Mouse (Mus musculus): ENCODE data around the gene Svep1. TPM values are rescaled to one million over a fixed set of nuclear protein-coding genes. Genes with fewer than 3 reads are reported as not detected.

Gene Svep1
- total RNA-seq, 1 experiment from 2014 or later = not detected

DNA sequence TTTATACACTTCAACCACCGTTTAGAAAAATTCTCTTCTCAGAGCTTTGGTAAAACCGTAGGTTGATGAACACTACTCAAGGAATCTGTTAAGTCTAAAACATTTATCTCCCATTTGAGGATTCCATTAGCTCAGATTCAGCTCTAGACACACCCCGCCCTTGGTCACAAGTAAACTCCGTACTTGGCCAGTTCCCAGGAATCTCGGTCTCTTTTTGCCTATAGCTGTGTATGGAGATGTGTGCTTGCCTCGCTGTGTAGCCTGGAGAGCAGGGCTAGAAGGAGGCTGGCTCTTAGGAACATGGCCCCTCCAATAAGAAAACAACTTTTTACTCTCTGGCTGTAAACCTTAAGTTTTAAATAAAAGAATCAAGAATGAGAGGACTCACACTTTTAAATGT lies 96.9 kb downstream of the Svep1 start:
- ATAC-seq (replicated peaks; ENCODE audit: insufficient number of reproducible peaks, low FRiP score, low TSS enrichment, poor library complexity, severe bottlenecking) = no peak

DNA sequence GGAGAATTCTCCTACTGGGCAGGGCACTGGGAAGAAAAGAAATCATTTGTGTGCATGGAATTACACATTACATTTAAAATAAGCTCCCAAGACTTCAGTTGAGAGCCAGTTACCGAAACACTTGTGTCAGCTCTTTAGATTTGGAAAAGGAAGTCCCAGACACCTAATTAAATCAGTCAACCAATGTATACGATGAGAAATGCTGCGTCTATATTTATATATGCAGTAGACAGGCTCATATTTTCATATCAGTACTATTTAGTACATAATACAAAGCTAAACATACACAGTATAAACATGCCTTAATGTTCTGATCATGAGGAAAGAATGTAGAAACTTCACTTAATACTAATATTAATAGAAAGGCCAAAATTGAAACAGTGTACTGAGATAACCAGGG lies 98.3 kb downstream of the Svep1 start:
- no peak for ATAC-seq (replicated peaks; ENCODE audit: insufficient number of reproducible peaks, low FRiP score, low TSS enrichment, poor library complexity, severe bottlenecking)

DNA sequence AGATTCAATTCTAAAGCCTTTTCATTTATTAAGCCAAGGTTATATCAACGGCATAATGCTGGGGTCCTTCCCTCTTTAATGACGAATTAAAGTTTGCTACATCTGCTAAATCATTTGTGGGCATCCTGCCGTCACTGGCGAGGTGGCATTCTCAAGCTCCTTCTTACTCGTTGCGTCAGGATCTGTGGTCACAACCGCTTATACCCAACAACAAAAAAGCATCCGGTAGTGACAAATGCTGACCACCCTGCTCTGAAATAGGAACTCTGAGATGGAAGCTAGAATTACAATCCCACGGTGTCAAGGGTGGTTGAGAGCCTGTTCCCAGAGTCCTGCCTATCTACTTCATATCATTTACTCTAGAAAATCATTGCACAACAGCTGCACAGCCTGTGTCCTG lies 108.9 kb downstream of the Svep1 start:
- no peak for ATAC-seq (replicated peaks; ENCODE audit: insufficient number of reproducible peaks, low FRiP score, low TSS enrichment, poor library complexity, severe bottlenecking)

DNA sequence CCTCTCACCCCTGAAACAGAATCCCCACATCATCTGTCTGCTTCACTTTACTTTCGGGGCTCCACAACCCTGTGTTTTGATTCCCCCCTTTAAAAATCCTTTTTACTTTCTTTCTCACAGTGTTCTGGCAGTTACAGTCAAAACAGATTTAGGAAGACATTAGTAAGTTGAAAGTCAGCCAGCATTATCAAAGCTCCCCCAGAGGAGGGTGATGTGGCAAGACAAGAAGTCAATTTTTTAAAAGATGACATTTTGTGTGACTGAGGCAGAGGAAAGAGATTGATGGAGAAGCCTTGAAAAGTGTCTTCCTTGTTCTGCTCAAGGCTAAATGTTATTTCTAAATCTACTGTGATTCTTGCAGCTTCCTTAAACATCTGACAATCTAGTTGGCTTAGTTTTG lies 119.9 kb downstream of the Svep1 start:
- ATAC-seq (replicated peaks; ENCODE audit: insufficient number of reproducible peaks, low FRiP score, low TSS enrichment, poor library complexity, severe bottlenecking) = no peak

DNA sequence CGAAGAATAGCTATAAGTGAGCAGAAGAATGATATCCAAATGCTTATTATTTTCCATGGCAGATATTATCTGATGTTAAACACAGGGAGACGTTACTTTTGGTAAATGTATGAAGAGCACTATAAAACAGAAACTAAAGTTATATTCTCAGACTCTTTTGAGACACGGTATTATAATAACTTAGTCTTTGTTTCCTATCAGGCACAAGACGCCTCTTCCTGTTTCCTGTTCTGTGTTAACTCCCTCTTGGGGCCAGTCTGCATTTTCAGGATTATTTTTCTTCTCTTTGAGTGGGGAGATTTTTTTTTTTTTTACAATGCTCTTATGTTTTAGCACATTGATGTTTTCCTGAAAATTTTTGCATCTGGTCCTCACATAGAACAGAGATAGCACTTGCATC lies 120.5 kb downstream of the Svep1 start:
- no peak for ATAC-seq (replicated peaks; ENCODE audit: insufficient number of reproducible peaks, low FRiP score, low TSS enrichment, poor library complexity, severe bottlenecking)

DNA sequence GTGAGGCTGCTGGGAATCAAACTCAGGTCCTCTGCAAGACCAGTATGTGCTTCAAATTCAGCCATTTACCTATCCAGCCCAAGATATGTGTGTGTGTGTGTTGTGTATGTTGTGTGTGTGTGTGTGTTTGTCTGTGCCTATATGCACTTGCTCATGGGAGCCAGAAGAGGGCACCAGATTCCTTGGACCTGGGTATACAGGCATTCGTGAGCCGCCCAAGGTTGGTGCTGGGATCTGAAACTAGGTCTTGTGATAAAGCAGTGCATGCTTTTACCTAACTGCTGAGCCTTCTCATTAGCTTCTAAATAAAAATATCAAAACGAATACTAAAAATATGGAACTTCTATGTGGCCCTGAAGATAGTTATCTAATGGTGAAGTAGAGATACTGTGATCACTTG lies 121.3 kb downstream of the Svep1 start:
- ATAC-seq (replicated peaks; ENCODE audit: insufficient number of reproducible peaks, low FRiP score, low TSS enrichment, poor library complexity, severe bottlenecking) = no peak

DNA sequence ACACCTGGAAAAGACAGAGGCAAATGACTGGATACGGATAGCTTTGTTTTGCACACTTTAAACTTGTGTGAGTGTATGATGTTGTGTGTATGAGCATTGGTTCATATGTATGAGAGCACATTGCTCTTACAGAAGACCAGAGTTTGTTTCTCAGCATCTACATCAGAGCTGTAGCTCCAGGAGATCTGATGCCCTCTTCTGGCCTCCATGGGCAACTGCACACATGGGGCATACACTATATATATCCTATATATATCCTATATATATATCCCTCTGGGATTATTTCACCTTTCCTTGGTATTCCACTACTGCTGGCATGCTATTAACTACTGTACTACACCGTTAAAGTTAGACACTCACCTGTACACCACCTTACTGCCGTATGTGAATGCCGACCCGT lies 122.5 kb downstream of the Svep1 start:
- ATAC-seq (replicated peaks; ENCODE audit: insufficient number of reproducible peaks, low FRiP score, low TSS enrichment, poor library complexity, severe bottlenecking) = no peak

DNA sequence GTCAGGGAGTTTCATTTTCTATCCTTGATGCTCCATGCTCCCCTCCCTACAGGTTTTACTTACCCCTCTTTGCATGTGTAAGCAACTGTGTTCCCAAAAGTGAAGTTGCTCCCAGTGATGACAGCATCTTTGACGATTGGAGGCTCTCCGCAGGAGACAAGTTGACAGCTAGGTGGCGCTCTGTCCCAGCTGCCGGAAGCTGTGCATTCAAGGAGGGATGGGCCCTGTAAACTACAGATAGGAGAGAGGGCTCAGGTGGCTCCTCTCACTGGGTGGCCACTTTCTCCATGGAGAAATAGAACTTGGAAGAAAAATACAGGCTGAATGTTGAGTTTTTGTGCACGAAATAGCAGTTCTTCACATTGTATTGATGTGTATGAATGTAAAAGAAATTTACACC lies 124.1 kb downstream of the Svep1 start:
- ATAC-seq (replicated peaks; ENCODE audit: insufficient number of reproducible peaks, low FRiP score, low TSS enrichment, poor library complexity, severe bottlenecking) = no peak

DNA sequence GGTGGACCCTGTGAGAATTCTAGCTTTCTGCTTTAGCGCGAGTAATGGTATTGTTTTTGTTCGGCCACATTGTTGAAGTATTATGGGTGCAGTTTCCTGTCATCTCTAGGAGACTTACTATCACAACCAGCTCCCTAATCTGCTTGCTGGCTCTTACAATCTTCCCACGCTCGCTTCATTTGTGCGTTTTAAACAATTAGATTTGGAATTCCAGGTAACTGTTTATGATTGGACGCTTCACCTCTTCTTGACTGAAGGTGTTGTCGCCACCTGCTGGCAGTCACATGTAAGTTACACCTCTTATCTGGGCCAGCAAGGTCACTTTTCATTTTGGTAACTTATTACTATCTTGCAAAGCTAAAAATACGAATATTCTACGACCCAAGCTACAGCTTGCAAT lies 127.0 kb downstream of the Svep1 start:
- ATAC-seq (replicated peaks; ENCODE audit: insufficient number of reproducible peaks, low FRiP score, low TSS enrichment, poor library complexity, severe bottlenecking) = no peak

DNA sequence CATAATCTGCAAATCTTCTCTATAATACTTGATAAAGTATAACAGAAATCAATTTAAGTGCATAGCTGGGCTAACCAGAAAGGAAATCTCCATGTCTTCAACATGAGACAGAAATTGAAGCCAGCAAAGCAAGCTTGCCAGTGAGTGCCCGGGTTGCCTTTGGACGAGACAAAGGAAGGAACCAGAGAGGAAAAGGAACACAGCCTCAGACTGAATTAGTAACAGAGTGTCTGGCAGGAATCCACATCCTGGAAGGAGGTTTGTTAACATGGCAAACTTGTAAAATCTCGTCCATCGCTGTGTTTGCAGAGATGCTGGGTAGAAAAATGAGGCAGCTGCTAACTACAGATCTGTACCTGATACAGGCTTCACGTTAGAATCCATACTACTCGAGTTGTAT lies 128.7 kb downstream of the Svep1 start:
- ATAC-seq (replicated peaks; ENCODE audit: insufficient number of reproducible peaks, low FRiP score, low TSS enrichment, poor library complexity, severe bottlenecking) = no peak

DNA sequence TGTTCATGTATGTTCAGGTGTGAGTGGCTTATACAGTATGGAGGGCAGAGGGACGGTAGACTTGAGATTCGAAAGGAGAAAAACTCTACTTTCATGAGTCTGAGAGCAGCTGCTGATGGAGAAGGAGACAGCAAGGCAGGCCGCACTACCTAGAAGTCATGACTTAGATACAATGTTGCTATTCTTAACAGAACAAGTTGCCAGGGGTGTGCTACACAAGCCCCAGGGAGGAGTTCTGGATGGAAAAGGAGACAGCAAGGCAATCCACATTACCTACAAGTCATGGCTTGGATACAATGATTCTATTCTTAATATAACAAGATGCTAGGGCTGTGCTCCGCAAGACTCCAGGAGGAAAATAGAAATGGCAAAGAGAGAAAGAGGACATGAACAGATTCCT lies 129.1 kb downstream of the Svep1 start:
- ATAC-seq (replicated peaks; ENCODE audit: insufficient number of reproducible peaks, low FRiP score, low TSS enrichment, poor library complexity, severe bottlenecking) = no peak

DNA sequence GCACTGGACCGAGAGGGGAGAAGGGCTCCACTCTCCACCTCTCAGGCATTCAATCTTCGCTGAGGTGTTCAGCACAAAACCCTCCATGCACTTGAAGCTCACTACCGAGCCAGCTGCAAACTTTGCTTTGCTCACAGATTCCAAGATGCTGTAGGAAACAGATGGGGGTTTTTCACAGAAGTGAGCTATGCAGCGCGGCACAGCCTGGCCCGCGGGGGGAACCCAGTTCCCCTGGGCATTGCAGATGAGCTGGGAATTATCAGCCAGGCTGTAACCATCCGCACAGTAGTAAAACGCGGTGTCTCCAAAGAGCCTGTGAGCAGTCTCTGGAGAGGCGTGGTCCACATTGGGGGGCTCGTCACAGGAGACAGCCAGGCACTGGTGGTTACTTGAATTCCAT lies 133.8 kb downstream of the Svep1 start:
- ATAC-seq (replicated peaks; ENCODE audit: insufficient number of reproducible peaks, low FRiP score, low TSS enrichment, poor library complexity, severe bottlenecking) = no peak

DNA sequence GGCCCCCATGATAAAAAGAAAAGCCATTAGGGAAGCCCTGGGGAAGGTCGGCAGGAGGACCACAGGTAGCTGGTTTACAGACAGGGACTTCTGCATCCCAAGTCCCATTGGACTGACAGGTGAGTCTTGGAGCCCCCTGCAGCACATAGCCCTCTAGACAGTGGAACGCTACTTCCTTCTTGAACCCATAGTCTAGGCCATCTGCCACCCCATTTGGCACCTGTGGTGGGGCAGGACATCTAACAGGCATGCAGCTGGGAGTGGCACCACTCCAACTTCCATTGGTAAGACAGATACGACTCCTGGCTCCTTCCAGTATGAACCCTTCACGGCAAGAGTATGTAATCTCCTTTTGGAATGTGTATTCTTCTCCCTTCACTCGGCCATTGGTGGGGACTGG lies 137.8 kb downstream of the Svep1 start:
- no peak for ATAC-seq (replicated peaks; ENCODE audit: insufficient number of reproducible peaks, low FRiP score, low TSS enrichment, poor library complexity, severe bottlenecking)

DNA sequence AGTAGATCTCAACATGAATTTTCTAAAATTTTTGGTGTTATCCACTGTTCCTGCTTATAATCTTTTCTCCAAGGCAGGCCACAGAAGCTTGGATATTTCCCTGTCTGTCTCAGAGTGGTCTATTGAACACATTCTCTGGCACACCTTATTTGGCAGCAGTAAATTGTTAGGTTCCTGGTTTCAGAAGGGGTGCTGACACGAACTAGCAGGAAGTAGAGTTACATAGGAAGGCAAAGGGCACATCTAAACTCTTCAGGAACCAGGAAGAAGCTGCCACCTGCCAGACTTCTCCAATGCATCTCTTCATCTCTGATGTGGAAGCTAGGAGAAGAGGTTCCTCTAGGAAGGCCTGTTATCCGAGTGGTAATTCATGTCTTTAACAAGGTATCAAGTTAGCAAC lies 141.9 kb downstream of the Svep1 start:
- no peak for ATAC-seq (replicated peaks; ENCODE audit: insufficient number of reproducible peaks, low FRiP score, low TSS enrichment, poor library complexity, severe bottlenecking)

DNA sequence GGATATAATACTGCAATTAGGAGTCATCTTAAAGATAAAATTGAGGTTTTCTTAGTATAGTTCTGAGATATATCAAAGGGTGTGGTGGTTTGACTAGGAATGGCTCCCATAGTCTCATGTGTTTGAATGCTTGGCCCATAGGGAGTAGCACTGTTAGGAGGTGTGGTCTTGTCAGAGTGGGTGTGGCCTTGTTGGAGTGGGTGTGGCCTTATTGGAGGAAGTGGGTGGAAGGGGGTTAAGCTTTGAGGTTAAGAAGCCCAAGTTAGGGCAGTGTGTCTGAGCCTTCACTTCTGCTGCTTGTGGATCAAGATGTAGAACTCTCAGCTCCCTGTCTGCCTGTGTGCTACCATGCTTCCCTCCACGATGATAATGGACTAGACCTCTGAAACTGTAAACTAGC lies 143.7 kb downstream of the Svep1 start:
- no peak for ATAC-seq (replicated peaks; ENCODE audit: insufficient number of reproducible peaks, low FRiP score, low TSS enrichment, poor library complexity, severe bottlenecking)

DNA sequence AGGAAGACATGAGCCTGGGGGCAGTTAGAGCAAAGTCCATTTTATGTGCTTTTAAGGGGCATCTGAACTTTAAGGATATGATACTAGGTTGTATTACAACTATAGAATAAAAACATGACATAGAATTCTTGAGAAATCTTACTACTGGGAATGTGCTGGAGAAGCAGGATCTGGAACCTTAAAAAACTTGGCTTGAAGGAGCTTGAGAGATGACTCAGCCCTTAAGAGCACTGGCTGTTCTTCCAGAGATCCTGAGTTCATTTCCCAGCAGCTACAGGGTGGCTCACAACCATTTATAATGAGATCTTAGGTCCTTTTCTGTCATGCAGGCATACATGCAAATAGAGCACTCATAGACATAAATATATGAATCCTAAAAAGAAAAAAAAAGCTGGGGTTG lies 151.0 kb downstream of the Svep1 start:
- no peak for ATAC-seq (replicated peaks; ENCODE audit: insufficient number of reproducible peaks, low FRiP score, low TSS enrichment, poor library complexity, severe bottlenecking)

DNA sequence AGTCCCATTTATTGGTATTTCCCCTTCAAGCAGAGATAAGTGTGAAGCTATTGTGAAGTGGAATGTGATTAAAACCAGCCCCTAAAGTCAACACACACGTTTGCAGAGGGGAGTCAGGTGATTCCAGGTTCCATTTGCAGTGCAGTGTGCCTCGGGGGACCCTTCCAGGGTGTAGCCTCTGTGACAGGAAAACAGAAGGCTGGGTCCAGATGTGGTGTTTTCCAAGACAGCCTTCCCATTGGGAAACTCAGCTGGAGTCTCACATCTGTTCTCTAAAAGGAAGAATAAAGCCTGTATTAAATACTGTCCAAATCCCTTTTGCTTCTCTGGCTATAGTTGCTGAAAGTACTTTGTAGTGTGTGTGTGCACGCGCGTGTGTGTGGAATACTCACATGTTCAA lies 152.2 kb downstream of the Svep1 start:
- no peak for ATAC-seq (replicated peaks; ENCODE audit: insufficient number of reproducible peaks, low FRiP score, low TSS enrichment, poor library complexity, severe bottlenecking)

DNA sequence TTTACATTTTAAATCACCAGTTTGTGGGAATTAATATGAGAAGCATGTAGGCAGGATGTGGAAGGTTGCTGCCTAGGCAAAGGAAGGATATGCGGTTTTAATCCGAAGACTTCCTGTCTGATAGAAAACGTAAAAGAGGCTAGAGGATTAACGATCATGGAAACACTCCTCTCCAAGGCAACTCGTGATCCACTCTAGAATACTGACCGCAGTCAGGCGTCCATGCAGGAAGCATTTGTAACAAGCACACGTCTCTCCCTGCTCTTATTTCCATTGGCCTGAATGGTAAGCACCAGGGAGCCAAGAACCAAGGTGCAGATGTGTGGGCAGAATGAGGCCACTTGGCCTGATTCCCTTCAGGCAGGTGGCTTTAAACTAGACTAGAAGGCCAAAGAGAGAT lies 155.9 kb downstream of the Svep1 start:
- ATAC-seq (replicated peaks; ENCODE audit: insufficient number of reproducible peaks, low FRiP score, low TSS enrichment, poor library complexity, severe bottlenecking) = no peak

DNA sequence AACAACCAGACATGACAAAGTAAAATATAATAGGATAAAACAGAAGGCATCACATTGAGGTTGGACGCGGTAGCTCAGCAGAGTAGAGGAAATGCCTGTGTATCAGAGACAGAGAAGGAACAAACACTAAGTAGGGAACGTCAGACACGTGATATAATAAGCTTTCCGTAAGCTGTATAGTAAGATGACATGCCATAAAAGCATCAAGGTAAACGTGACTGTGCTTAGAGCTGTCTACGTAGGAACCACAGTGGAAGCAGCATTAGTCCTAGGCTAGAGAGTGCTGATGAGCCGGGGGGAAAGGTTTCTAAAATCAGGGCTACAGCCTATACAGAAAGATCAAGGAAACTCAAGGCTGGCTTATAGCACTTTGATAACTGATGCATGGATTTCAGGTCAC lies 156.4 kb downstream of the Svep1 start:
- ATAC-seq (replicated peaks; ENCODE audit: insufficient number of reproducible peaks, low FRiP score, low TSS enrichment, poor library complexity, severe bottlenecking) = no peak

DNA sequence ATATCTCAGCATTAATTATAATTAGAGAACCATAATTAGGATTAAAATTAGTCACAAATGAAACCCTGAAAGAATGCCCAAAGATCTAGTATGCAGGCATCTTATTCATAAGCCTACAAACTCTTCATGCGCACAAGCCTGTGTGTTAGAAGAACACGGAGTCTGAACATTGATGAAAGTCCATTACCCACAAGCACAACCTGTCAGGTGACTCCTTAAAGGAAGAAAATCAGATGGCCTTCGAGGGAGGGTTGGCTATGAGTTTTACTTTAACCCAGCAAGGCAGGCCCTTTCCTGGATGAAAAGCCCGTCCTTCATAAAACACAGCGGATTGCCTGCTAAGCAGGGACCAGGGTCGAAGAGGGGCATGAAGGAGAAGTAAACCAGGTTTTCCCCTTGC lies 161.8 kb downstream of the Svep1 start:
- ATAC-seq (replicated peaks; ENCODE audit: insufficient number of reproducible peaks, low FRiP score, low TSS enrichment, poor library complexity, severe bottlenecking) = no peak

DNA sequence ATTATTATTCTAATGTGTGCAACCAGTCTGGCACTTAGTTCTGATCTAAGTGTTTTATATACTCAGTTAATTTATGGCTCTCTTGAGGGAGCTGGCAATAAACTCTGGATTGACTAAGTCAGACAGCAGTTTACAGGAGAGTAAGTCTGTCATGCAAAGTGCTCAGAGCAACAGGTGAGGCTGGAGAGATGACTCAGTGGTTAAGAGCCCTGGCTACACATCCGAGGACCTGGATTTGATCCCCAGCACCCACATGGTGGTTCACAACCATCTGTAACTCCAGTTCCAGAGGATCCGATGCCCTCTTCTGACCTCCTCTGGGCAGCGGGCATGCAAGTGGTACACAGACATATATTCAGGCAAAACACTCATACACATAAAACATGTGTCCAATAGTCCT lies 162.3 kb downstream of the Svep1 start:
- ATAC-seq (replicated peaks; ENCODE audit: insufficient number of reproducible peaks, low FRiP score, low TSS enrichment, poor library complexity, severe bottlenecking) = no peak

DNA sequence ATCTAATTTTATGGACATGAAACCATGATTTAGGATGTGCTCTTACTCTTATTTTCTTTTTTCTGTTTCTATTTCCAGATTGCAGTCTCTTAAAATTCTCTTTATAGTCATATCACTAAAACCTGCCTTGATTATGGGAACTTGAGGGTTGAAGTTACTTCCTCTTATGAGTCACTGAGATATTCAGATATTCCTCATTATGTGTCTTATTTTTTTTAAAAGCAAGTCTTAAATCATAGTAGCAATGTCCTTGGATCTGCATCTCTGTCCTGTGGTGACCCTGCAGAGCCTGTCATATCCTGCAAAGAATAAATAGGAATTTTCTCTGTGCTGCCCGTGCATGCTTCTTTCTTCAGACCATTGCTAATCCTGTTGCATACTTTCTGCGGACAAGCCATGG lies 166.6 kb downstream of the Svep1 start:
- ATAC-seq (replicated peaks; ENCODE audit: insufficient number of reproducible peaks, low FRiP score, low TSS enrichment, poor library complexity, severe bottlenecking) = no peak

Measured in monocyte, adult 5-6 weeks (primary cell).